Mouse (Mus musculus): Measurements from ENCODE around the gene Mcoln2. TPM values are rescaled to one million over a fixed set of nuclear protein-coding genes. Genes with fewer than 3 reads are reported as not detected.

Gene Mcoln2
- polyA plus RNA-seq, 1 experiment from 2014 or later, result 0.27 TPM

- Histone ChIP-seq H3K4me3 (no peak overlapping the region), H3K27me3 (no peaks in the 10 kb centered on the region), H3K9ac (no peak overlapping the region), H3K9me3 (no peaks in the 10 kb centered on the region), H3K27ac (replicated peaks) (no peak overlapping the region), H3K36me3 (no peaks in the 10 kb centered on the region), H3K4me1 (replicated peaks) (no peaks in the 10 kb centered on the region), H3K4me2 (no peak overlapping the region)
- WGBS, result 89% methylated on average over 1 of the region's 1 CpGs
- no peak for ATAC-seq (ENCODE audit: low FRiP score, low read depth)
Measured at GRCm38 (mm10) chr3:146244630-146245029, 95.0 kb downstream of the Mcoln2 start.

Other genes with a start within 250 kb of the Mcoln2 start
- gene Bcl10, start 227.0 kb upstream of the Mcoln2 start, polyA plus RNA-seq (2015; fragmentation: Nextera tagmentation; extraction: Ambion mirVana), result 32.3 and 34.8 TPM in 2 replicates
- 81.0 and 84.4 TPM in 2 replicates for gene 2410004B18Rik, start 211.8 kb upstream of the Mcoln2 start, polyA plus RNA-seq (2015; fragmentation: Nextera tagmentation; extraction: Ambion mirVana)
- gene Syde2, start 162.0 kb upstream of the Mcoln2 start, polyA plus RNA-seq (2015; fragmentation: Nextera tagmentation; extraction: Ambion mirVana), result 0.34 and 0.54 TPM in 2 replicates
- 0.79 and 1.7 TPM in 2 replicates for gene Wdr63, start 41.7 kb upstream of the Mcoln2 start, polyA plus RNA-seq (2015; fragmentation: Nextera tagmentation; extraction: Ambion mirVana)
- 0.22 and 0.52 TPM in 2 replicates for gene Mcoln3, start 32.4 kb upstream of the Mcoln2 start, polyA plus RNA-seq (2015; fragmentation: Nextera tagmentation; extraction: Ambion mirVana)
- 0.49 TPM in 2 replicates for gene Lpar3, start 71.1 kb downstream of the Mcoln2 start, polyA plus RNA-seq (2015; fragmentation: Nextera tagmentation; extraction: Ambion mirVana)

Data from hindbrain, embryonic 15.5 days (tissue).